ENCODE assay signal across 10 mouse cellular contexts in the genomic region with DNA sequence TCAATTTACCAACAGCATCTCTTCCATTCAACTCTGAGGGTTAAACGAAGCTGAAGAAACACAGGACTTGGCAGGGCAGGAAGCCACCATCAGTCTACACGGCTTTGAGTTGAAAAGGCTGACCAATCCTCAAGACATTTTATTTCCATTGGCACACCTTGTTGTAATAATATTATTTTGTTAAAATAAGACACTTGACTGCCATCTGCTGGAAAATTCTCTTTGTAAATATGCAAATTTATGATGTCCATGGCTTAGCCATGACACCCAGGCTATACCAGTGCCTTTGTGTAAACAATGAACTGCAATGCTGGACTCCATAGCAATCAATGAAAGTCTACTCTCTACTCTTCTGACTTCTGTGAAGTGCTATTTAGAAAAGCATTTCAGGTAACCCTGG.
A peak's percentile ranks its signal among the peaks of the same experiment; 100 is the strongest.
DNase-seq lines count a peak whose midpoint lies in the region; ATAC-seq and TF ChIP-seq lines count a peak whose summit lies in the region.
"Had no signal": no experiment of that assay in that cellular context is flagged by ENCODE, and none has a peak within 500 bp of the region (broad histone marks: within the 10 kb centered on the region; RNA-seq: fewer than 3 reads in every experiment).

No protein-coding gene starts in this region.

- no peak for ATAC-seq in kidney, postnatal 0 days (replicated peaks; ENCODE audit: low FRiP score, low read depth)

- no peak overlapping the region for H3K27ac ChIP-seq in kidney, postnatal 0 days
- H3K27ac ChIP-seq: hindbrain, embryonic 12.5 days had no signal

- H3K9ac ChIP-seq in kidney, postnatal 0 days (ENCODE audit: low read depth, low read length), result no peak overlapping the region
- H3K9ac ChIP-seq: hindbrain, embryonic 12.5 days had no signal

- peak; percentile 46; the same call in 1 of the 2 replicates for TF ChIP-seq CTCF in kidney, postnatal 0 days (IDR thresholded peaks at IDR 0.05; ENCODE audit: low read depth)

- no peak overlapping the region for H3K4me3 ChIP-seq in kidney, postnatal 0 days (replicated peaks; ENCODE audit: low read depth, low read length)
- H3K4me3 ChIP-seq: hindbrain, embryonic 12.5 days had no signal

- WGBS in kidney, postnatal 0 days, result 32% methylated on average over 2 of the region's 2 CpGs

- H3K4me2 ChIP-seq in kidney, postnatal 0 days (ENCODE audit: low read length), result no peak overlapping the region
- H3K4me2 ChIP-seq: hindbrain, embryonic 12.5 days had no signal

- H3K9me3 ChIP-seq in kidney, postnatal 0 days (replicated peaks; ENCODE audit: low read length), result no peaks in the 10 kb centered on the region
- H3K9me3 ChIP-seq: hindbrain, embryonic 12.5 days had no signal

- no peaks in the 10 kb centered on the region for H3K4me1 ChIP-seq in kidney, postnatal 0 days (replicated peaks; ENCODE audit: insufficient read depth, low read length)
- H3K4me1 ChIP-seq: hindbrain, embryonic 12.5 days had no signal

- H3K27me3 ChIP-seq in kidney, postnatal 0 days (ENCODE audit: insufficient read depth, low read length), result no peaks in the 10 kb centered on the region
- H3K27me3 ChIP-seq: hindbrain, embryonic 12.5 days had no signal

- peak; percentile 28 to 73 for DNase-seq in cerebellum, postnatal 10 days
- DNase-seq in cerebellum, adult 11-12 months, result no peak
- peak; percentile 67 for DNase-seq in kidney, postnatal 0 days (ENCODE audit: low spot score)
- DNase-seq in kidney, adult 11 months, result no peak
- DNase-seq in CD4-positive helper T cell, adult 2 months (ENCODE audit: low read depth, low spot score), result peak; percentile 48
- peak; percentile 66 for DNase-seq in induced T-regulatory cell, adult 2 months (ENCODE audit: low read depth)
- DNase-seq in neural tube, embryonic 10.5 days (ENCODE audit: extremely low spot score, low spot score), result no peak
- DNase-seq in right cerebral cortex, postnatal 10 days (ENCODE audit: low spot score in 2 of 2), result no peak
- DNase-seq: left cerebral cortex, postnatal 4 days had no signal

- H3K36me3 ChIP-seq in kidney, postnatal 0 days (ENCODE audit: insufficient read depth, low read length), result no peaks in the 10 kb centered on the region
- H3K36me3 ChIP-seq: hindbrain, embryonic 12.5 days had no signal

Comparison
In these comparisons a context has a peak if more than half of its experiments do, and no peak if none do; other contexts are left out.
1. DNase-seq: peak in cerebellum, postnatal 10 days (2 of 2), kidney, postnatal 0 days (single experiment), CD4-positive helper T cell, adult 2 months (single experiment) and induced T-regulatory cell, adult 2 months (single experiment); none in cerebellum, adult 11-12 months (single experiment), kidney, adult 11 months (single experiment), neural tube, embryonic 10.5 days (single experiment) and right cerebral cortex, postnatal 10 days (0 of 2).